Mouse (Mus musculus) midbrain, embryonic 10.5 days (tissue): ENCODE data around the gene Fam178b. TPM values are rescaled to one million over a fixed set of nuclear protein-coding genes. Genes with fewer than 3 reads are reported as not detected.
"Not testable (repeated sequence)": the region's sequence is repeated elsewhere in the genome, so short reads cannot be mapped to it uniquely, and the experiment has no call there.

Experiments
- DNase-seq: peaks from one replicate; pipeline ENCODE4 v3.0.0-alpha.2; 2017; ENCODE audit warnings: low spot score
- H3K27ac ChIP-seq: fragments of 300-500 bp; sonication (generic); replicated peaks from 2 replicates; pipeline ENCODE4 v1.5.1; 2016; ENCODE audit warnings: mild to moderate bottlenecking
- H3K27me3 ChIP-seq: fragments of 300-500 bp; sonication (generic); 2 replicates; pipeline ENCODE4 v1.6.1; 2016; ENCODE audit warnings: low read depth, mild to moderate bottlenecking; ENCODE audit not compliant: poor library complexity, severe bottlenecking
- H3K36me3 ChIP-seq: fragments of 300-500 bp; sonication (generic); 2 replicates; pipeline ENCODE4 v1.6.1; 2016; ENCODE audit warnings: mild to moderate bottlenecking, moderate library complexity
- H3K4me1 ChIP-seq: fragments of 300-500 bp; sonication (generic); 2 replicates; pipeline ENCODE4 v1.6.1; 2016
- H3K4me3 ChIP-seq: fragments of 300-500 bp; sonication (generic); 2 replicates; pipeline ENCODE4 v1.5.1; 2016; ENCODE audit warnings: mild to moderate bottlenecking, moderate library complexity
- H3K9me3 ChIP-seq: fragments of 300-500 bp; sonication (generic); replicated peaks from 2 replicates; pipeline ENCODE4 v1.6.1; 2016; ENCODE audit warnings: mild to moderate bottlenecking
- WGBS: fragments of 180-500 bp; shearing (Covaris S2); methylation state at CpG from one replicate; pipeline ENCODE4 v1.1.7; 2016; 5-methylcytosine and 5-hydroxymethylcytosine counted together
- polyA plus RNA-seq: library from polyadenylated mRNA; unstranded; fragments of >200 nt; fragmentation: Nextera tagmentation; extraction: Ambion mirVana; gene quantifications from 2 replicates; pipeline ENCODE4 v1.2.1, GENCODE M21; 2016

Fam178b gene
- polyA plus RNA-seq, 1 experiment from 2014 or later = 0.33 TPM

- no peaks in the 10 kb centered on the region for H3K27me3 ChIP-seq
- H3K4me1 ChIP-seq = peaks cover 25% of the 10 kb centered on the region
- H3K27ac ChIP-seq = 0 out of 2 replicates have a peak overlapping the region, but pooled peaks have one; percentile 35
- DNase-seq = no peak
- no peak overlapping the region for H3K4me3 ChIP-seq
- H3K36me3 ChIP-seq = no peaks in the 10 kb centered on the region
- WGBS = 80% methylated on average over 5 of the region's 5 CpGs
- H3K9me3 ChIP-seq = no peaks in the 10 kb centered on the region
Observed at GRCm38 (mm10) chr1:36633920-36634319, 49.1 kb downstream of the Fam178b start.

GRCm38 (mm10) chr1:36632846-36633245, 50.1 kb downstream of the Fam178b start:
- Histone ChIP-seq H3K27me3 (no peaks in the 10 kb centered on the region), H3K4me3 (no peak overlapping the region), H3K4me1 (peaks cover 30% of the 10 kb centered on the region), H3K9me3 (no peaks in the 10 kb centered on the region), H3K36me3 (no peaks in the 10 kb centered on the region), H3K27ac (no peak overlapping the region)
- no peak for DNase-seq
- 81% methylated on average over 1 of the region's 1 CpGs for WGBS

GRCm38 (mm10) chr1:36632090-36632489, 50.9 kb downstream of the Fam178b start:
- Histone ChIP-seq H3K27ac (0 out of 2 replicates have a peak overlapping the region, but pooled peaks have one; percentile 64), H3K36me3 (no peaks in the 10 kb centered on the region), H3K27me3 (no peaks in the 10 kb centered on the region), H3K9me3 (no peaks in the 10 kb centered on the region), H3K4me1 (peaks cover 30% of the 10 kb centered on the region), H3K4me3 (no peak overlapping the region)
- 81% methylated on average over 4 of the region's 4 CpGs for WGBS
- no peak for DNase-seq

- no peak for DNase-seq
- Histone ChIP-seq H3K27ac (peak overlapping the region; percentile 64), H3K36me3 (no peaks in the 10 kb centered on the region), H3K27me3 (no peaks in the 10 kb centered on the region), H3K4me1 (peaks cover 30% of the 10 kb centered on the region), H3K9me3 (no peaks in the 10 kb centered on the region), H3K4me3 (no peak overlapping the region)
- WGBS = 46% methylated on average over 4 of the region's 4 CpGs
Observed at GRCm38 (mm10) chr1:36631391-36631790, 51.6 kb downstream of the Fam178b start.

GRCm38 (mm10) chr1:36630053-36630739, 52.8 kb downstream of the Fam178b start:
- H3K4me1 ChIP-seq = peaks cover 30% of the 10 kb centered on the region
- H3K9me3 ChIP-seq = no peaks in the 10 kb centered on the region
- H3K36me3 ChIP-seq = no peaks in the 10 kb centered on the region
- H3K4me3 ChIP-seq = no peak overlapping the region
- no peaks in the 10 kb centered on the region for H3K27me3 ChIP-seq
- DNase-seq = no peak
- H3K27ac ChIP-seq = 0 out of 2 replicates have a peak overlapping the region, but pooled peaks have one; percentile 23
- WGBS = 76% methylated on average over 3 of the region's 3 CpGs

- no peak for DNase-seq
- Histone ChIP-seq H3K27ac (no peak overlapping the region), H3K4me3 (no peak overlapping the region), H3K4me1 (peaks cover 25% of the 10 kb centered on the region), H3K27me3 (no peaks in the 10 kb centered on the region), H3K36me3 (no peaks in the 10 kb centered on the region), H3K9me3 (no peaks in the 10 kb centered on the region)
- 65% methylated on average over 8 of the region's 8 CpGs for WGBS
Observed at GRCm38 (mm10) chr1:36628585-36628984, 54.4 kb downstream of the Fam178b start.

- Histone ChIP-seq H3K9me3 (no peaks in the 10 kb centered on the region), H3K4me3 (no peak overlapping the region), H3K27me3 (no peaks in the 10 kb centered on the region), H3K36me3 (no peaks in the 10 kb centered on the region), H3K4me1 (peaks cover 9% of the 10 kb centered on the region), H3K27ac (no peak overlapping the region)
- DNase-seq = no peak
- WGBS = 79% methylated on average over 5 of the region's 5 CpGs
Observed at GRCm38 (mm10) chr1:36625442-36625841, 57.5 kb downstream of the Fam178b start.

GRCm38 (mm10) chr1:36615958-36616357, 67.0 kb downstream of the Fam178b start:
- H3K36me3 ChIP-seq, H3K9me3 ChIP-seq, H3K27me3 ChIP-seq, H3K4me3 ChIP-seq, H3K4me1 ChIP-seq, H3K27ac ChIP-seq, DNase-seq: not testable (repeated sequence)
- 84% methylated on average over 5 of the region's 5 CpGs for WGBS

- 91% methylated on average over 8 of the region's 8 CpGs for WGBS
- H3K27ac ChIP-seq = no peak overlapping the region
- H3K36me3 ChIP-seq = no peaks in the 10 kb centered on the region
- H3K9me3 ChIP-seq = no peaks in the 10 kb centered on the region
- H3K4me3 ChIP-seq = no peak overlapping the region
- H3K4me1 ChIP-seq = peaks cover 7% of the 10 kb centered on the region; the same call in 1 of the 2 replicates
- no peak for DNase-seq
- no peaks in the 10 kb centered on the region for H3K27me3 ChIP-seq
Observed at GRCm38 (mm10) chr1:36615188-36615587, 67.8 kb downstream of the Fam178b start.

GRCm38 (mm10) chr1:36614584-36614983, 68.4 kb downstream of the Fam178b start:
- 77% methylated on average over 1 of the region's 1 CpGs for WGBS
- DNase-seq = no peak
- Histone ChIP-seq H3K9me3 (no peaks in the 10 kb centered on the region), H3K27me3 (no peaks in the 10 kb centered on the region), H3K36me3 (no peaks in the 10 kb centered on the region), H3K4me1 (peaks cover 7% of the 10 kb centered on the region; the same call in 1 of the 2 replicates), H3K4me3 (no peak overlapping the region), H3K27ac (no peak overlapping the region)

- Histone ChIP-seq H3K4me3 (no peak overlapping the region), H3K4me1 (peaks cover 7% of the 10 kb centered on the region; the same call in 1 of the 2 replicates), H3K27ac (no peak overlapping the region), H3K9me3 (no peaks in the 10 kb centered on the region), H3K27me3 (no peaks in the 10 kb centered on the region), H3K36me3 (no peaks in the 10 kb centered on the region)
- DNase-seq = no peak
- 91% methylated on average over 10 of the region's 10 CpGs for WGBS
Observed at GRCm38 (mm10) chr1:36613374-36613895, 69.5 kb downstream of the Fam178b start.

GRCm38 (mm10) chr1:36612362-36612761, 70.6 kb downstream of the Fam178b start:
- 80% methylated on average over 6 of the region's 6 CpGs for WGBS

GRCm38 (mm10) chr1:36611449-36612123, 71.4 kb downstream of the Fam178b start:
- H3K4me1 ChIP-seq = peaks cover 7% of the 10 kb centered on the region; the same call in 1 of the 2 replicates
- no peak overlapping the region for H3K27ac ChIP-seq
- no peaks in the 10 kb centered on the region for H3K9me3 ChIP-seq
- 77% methylated on average over 13 of the region's 13 CpGs for WGBS
- DNase-seq = no peak
- no peaks in the 10 kb centered on the region for H3K27me3 ChIP-seq
- no peaks in the 10 kb centered on the region for H3K36me3 ChIP-seq
- no peak overlapping the region for H3K4me3 ChIP-seq

More at GRCm38 (mm10) chr1:36612362-36612761, 70.6 kb downstream of the Fam178b start:
- H3K9me3 ChIP-seq = no peaks in the 10 kb centered on the region
- DNase-seq = no peak
- no peaks in the 10 kb centered on the region for H3K36me3 ChIP-seq
- H3K27me3 ChIP-seq = no peaks in the 10 kb centered on the region
- H3K4me3 ChIP-seq = no peak overlapping the region
- no peak overlapping the region for H3K27ac ChIP-seq
- peaks cover 7% of the 10 kb centered on the region; the same call in 1 of the 2 replicates for H3K4me1 ChIP-seq
